Mouse (Mus musculus): ENCODE results near the gene Ank3.
A peak's percentile ranks its signal among the peaks of the same experiment; 100 is the strongest.

Ank3 gene

GRCm38 (mm10) chr10:69485191-69485786 lies 86.7 kb downstream of the Ank3 start:
- no peak for DNase-seq

GRCm38 (mm10) chr10:69490182-69490581 lies 91.6 kb downstream of the Ank3 start:
- DNase-seq: no peak

GRCm38 (mm10) chr10:69491975-69492374 lies 93.4 kb downstream of the Ank3 start:
- DNase-seq: no peak

- DNase-seq: no peak
These were observed 98.8 kb downstream of the Ank3 start for GRCm38 (mm10) chr10:69497382-69497781.

GRCm38 (mm10) chr10:69500171-69500860 lies 101.7 kb downstream of the Ank3 start:
- peak; percentile 52 for DNase-seq

- no peak for DNase-seq
These were observed 105.2 kb downstream of the Ank3 start for GRCm38 (mm10) chr10:69503791-69504190.

- no peak for DNase-seq
These were observed 109.1 kb downstream of the Ank3 start for GRCm38 (mm10) chr10:69507719-69508118.

- DNase-seq: no peak
These were observed 111.8 kb downstream of the Ank3 start for GRCm38 (mm10) chr10:69510392-69510791.

GRCm38 (mm10) chr10:69511234-69511633 lies 112.7 kb downstream of the Ank3 start:
- peak; percentile 15 for DNase-seq

GRCm38 (mm10) chr10:69521977-69522376 lies 123.4 kb downstream of the Ank3 start:
- DNase-seq: no peak

- DNase-seq: peak; percentile 24
These were observed 124.6 kb downstream of the Ank3 start for GRCm38 (mm10) chr10:69523202-69523601.

GRCm38 (mm10) chr10:69527318-69527717 lies 128.7 kb downstream of the Ank3 start:
- DNase-seq: no peak

GRCm38 (mm10) chr10:69528746-69529145 lies 130.2 kb downstream of the Ank3 start:
- no peak for DNase-seq

GRCm38 (mm10) chr10:69530326-69530725 lies 131.8 kb downstream of the Ank3 start:
- no peak for DNase-seq

GRCm38 (mm10) chr10:69531569-69531968 lies 133.0 kb downstream of the Ank3 start:
- no peak for DNase-seq

GRCm38 (mm10) chr10:69532169-69532730 lies 133.7 kb downstream of the Ank3 start:
- no peak for DNase-seq

- no peak for DNase-seq
These were observed 135.2 kb downstream of the Ank3 start for GRCm38 (mm10) chr10:69533505-69534388.

- no peak for DNase-seq
These were observed 136.1 kb downstream of the Ank3 start for GRCm38 (mm10) chr10:69534716-69535115.

- no peak for DNase-seq
These were observed 136.8 kb downstream of the Ank3 start for GRCm38 (mm10) chr10:69535123-69535930.

- DNase-seq: no peak
These were observed 137.3 kb downstream of the Ank3 start for GRCm38 (mm10) chr10:69535931-69536200.

GRCm38 (mm10) chr10:69536372-69537075 lies 138.0 kb downstream of the Ank3 start:
- no peak for DNase-seq

- no peak for DNase-seq
These were observed 139.7 kb downstream of the Ank3 start for GRCm38 (mm10) chr10:69538236-69538635.

All from lung, postnatal 36 days (tissue).